Mouse (Mus musculus): Measurements from ENCODE around the gene Rab7b. TPM values are rescaled to one million over a fixed set of nuclear protein-coding genes. Genes with fewer than 3 reads are reported as not detected.

Rab7b gene
- polyA plus RNA-seq, 1 experiment from 2014 or later, result 0.50 TPM

DNA sequence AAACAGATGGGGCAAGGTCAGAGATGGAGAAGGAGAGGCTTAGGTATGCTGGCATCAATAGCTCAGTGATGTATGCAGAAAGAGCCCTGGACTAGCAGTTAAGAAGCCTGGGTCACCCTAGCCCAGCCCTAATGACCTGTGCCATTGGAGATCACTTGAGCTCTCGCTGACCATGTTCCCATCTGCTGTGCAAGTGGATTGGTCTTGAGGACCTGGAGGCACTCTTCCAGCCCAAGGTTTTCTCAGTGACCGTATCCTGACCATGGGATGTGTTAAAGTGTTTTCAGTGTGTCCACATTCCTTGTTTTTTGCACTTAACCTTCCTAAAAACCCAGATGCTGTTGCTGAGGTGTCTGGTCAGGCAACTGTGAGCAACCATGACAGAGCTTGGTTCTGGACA is 28.2 kb upstream of the Rab7b start:
- Histone ChIP-seq H3K9me3 (replicated peaks; ENCODE audit: control insufficient read depth, low read length) (no peaks in the 10 kb centered on the region), H3K36me3 (replicated peaks; ENCODE audit: control insufficient read depth, insufficient read depth, low read depth, low read length) (no peaks in the 10 kb centered on the region), H3K9ac (replicated peaks; ENCODE audit: low read length) (no peak overlapping the region), H3K4me3 (ENCODE audit: low read depth, low read length) (no peak overlapping the region), H3K27ac (replicated peaks; ENCODE audit: low read depth, low read length) (no peak overlapping the region), H3K4me1 (ENCODE audit: control insufficient read depth, insufficient read depth, low read length) (no peaks in the 10 kb centered on the region), H3K4me2 (ENCODE audit: low read depth, low read length) (no peak overlapping the region), H3K27me3 (ENCODE audit: control insufficient read depth, insufficient read depth, low read length) (no peaks in the 10 kb centered on the region)
- ATAC-seq (replicated peaks; ENCODE audit: insufficient number of reproducible peaks, low FRiP score, low TSS enrichment, low read depth), result no peak
- DNase-seq (ENCODE audit: low spot score), result no peak
- 73% methylated on average over 2 of the region's 2 CpGs for WGBS

DNA sequence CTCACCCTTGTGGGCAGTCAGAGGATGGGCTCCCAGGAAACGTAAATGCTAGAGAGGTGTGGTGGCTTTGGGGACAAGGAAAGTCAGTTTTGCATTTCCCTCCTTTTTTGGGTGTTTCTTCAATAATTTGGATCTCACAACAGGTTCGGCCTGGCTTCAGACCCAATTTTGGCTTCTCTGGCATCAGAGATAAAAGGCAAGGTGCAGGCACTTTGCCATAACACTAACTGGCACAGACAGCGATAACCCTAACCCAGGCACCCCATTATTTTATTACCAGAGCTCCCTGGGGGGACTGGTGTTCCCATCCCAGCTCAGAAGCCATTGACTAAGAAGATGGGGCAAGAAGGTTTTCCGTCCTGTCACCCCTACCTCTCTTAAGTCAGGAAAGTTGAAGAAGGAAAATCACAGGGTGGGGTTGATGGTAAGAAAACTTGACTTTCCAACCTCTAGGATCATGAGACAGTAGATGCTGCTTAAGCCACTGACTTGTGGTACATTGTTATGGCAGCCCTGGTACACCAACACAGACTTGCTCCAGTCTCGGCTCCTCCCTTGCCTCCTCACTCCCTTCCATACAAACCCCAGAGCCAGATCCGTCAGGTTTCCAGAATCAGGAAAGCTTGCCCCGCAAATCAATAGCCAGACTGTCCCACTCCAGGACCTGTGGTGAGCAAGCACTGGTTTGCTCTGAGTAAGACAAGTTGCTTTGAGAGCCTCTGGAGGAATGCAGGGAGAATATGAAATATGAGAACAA is 27.6 kb upstream of the Rab7b start:
- Histone ChIP-seq H3K9me3 (replicated peaks; ENCODE audit: control insufficient read depth, low read length) (no peaks in the 10 kb centered on the region), H3K4me3 (ENCODE audit: low read depth, low read length) (no peak overlapping the region), H3K4me2 (ENCODE audit: low read depth, low read length) (no peak overlapping the region), H3K4me1 (ENCODE audit: control insufficient read depth, insufficient read depth, low read length) (no peaks in the 10 kb centered on the region), H3K9ac (replicated peaks; ENCODE audit: low read length) (no peak overlapping the region), H3K36me3 (replicated peaks; ENCODE audit: control insufficient read depth, insufficient read depth, low read depth, low read length) (no peaks in the 10 kb centered on the region), H3K27ac (replicated peaks; ENCODE audit: low read depth, low read length) (no peak overlapping the region), H3K27me3 (ENCODE audit: control insufficient read depth, insufficient read depth, low read length) (no peaks in the 10 kb centered on the region)
- DNase-seq (ENCODE audit: low spot score) (no peak), ATAC-seq (replicated peaks; ENCODE audit: insufficient number of reproducible peaks, low FRiP score, low TSS enrichment, low read depth) (no peak)
- 79% methylated on average over 7 of the region's 7 CpGs for WGBS

GRCm38 (mm10) chr1:131661749-131662148 is 26.7 kb upstream of the Rab7b start:
- DNase-seq (ENCODE audit: low spot score) (no peak), ATAC-seq (replicated peaks; ENCODE audit: insufficient number of reproducible peaks, low FRiP score, low TSS enrichment, low read depth) (no peak)
- no peaks in the 10 kb centered on the region for H3K4me1 ChIP-seq (ENCODE audit: control insufficient read depth, insufficient read depth, low read length)
- WGBS, result 72% methylated on average over 3 of the region's 3 CpGs
- no peak overlapping the region for H3K4me2 ChIP-seq (ENCODE audit: low read depth, low read length)
- no peaks in the 10 kb centered on the region for H3K27me3 ChIP-seq (ENCODE audit: control insufficient read depth, insufficient read depth, low read length)
- no peaks in the 10 kb centered on the region for H3K9me3 ChIP-seq (replicated peaks; ENCODE audit: control insufficient read depth, low read length)
- no peak overlapping the region for H3K27ac ChIP-seq (replicated peaks; ENCODE audit: low read depth, low read length)
- H3K4me3 ChIP-seq (ENCODE audit: low read depth, low read length), result no peak overlapping the region
- no peaks in the 10 kb centered on the region for H3K36me3 ChIP-seq (replicated peaks; ENCODE audit: control insufficient read depth, insufficient read depth, low read depth, low read length)
- H3K9ac ChIP-seq (replicated peaks; ENCODE audit: low read length), result no peak overlapping the region

DNA sequence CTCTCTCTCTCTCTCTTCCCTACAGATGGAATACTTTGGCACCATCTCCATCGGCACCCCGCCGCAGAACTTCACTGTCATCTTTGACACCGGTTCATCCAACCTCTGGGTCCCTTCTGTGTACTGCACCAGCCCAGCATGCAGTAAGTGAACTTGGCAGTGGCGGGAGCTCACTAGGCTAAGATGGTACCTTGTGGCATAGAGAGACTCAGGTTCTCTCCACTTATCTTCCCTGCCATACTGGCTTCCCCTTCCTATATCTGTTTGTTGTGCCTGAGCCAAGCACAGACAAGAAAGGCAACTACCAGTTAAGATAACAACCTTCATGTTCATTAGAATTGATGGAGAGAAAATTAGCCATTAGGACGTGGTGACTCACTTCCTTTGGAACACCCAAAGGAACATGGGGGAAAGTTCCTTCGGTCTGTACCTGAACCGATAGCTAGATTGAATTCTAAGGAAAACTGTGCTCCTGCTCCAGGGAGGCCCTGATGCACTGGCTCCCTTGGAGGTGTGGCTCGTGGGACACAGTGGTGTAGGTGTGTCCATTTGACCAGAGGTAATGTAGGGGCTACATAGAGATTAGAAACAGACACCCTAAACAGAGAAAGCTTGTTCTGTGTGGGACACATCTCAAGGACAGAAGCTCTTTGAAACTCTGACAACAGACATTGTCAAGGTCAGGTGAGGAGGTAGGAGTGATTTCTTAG is 25.1 kb upstream of the Rab7b start:
- WGBS, result 86% methylated on average over 9 of the region's 9 CpGs
- H3K4me1 ChIP-seq (ENCODE audit: control insufficient read depth, insufficient read depth, low read length), result no peaks in the 10 kb centered on the region
- H3K27ac ChIP-seq (replicated peaks; ENCODE audit: low read depth, low read length), result no peak overlapping the region
- no peaks in the 10 kb centered on the region for H3K9me3 ChIP-seq (replicated peaks; ENCODE audit: control insufficient read depth, low read length)
- no peak overlapping the region for H3K4me2 ChIP-seq (ENCODE audit: low read depth, low read length)
- H3K4me3 ChIP-seq (ENCODE audit: low read depth, low read length), result no peak overlapping the region
- H3K27me3 ChIP-seq (ENCODE audit: control insufficient read depth, insufficient read depth, low read length), result no peaks in the 10 kb centered on the region
- ATAC-seq (replicated peaks; ENCODE audit: insufficient number of reproducible peaks, low FRiP score, low TSS enrichment, low read depth) (no peak), DNase-seq (ENCODE audit: low spot score) (no peak)
- H3K9ac ChIP-seq (replicated peaks; ENCODE audit: low read length), result no peak overlapping the region
- H3K36me3 ChIP-seq (replicated peaks; ENCODE audit: control insufficient read depth, insufficient read depth, low read depth, low read length), result no peaks in the 10 kb centered on the region

GRCm38 (mm10) chr1:131664136-131664535 is 24.4 kb upstream of the Rab7b start:
- Histone ChIP-seq H3K9ac (replicated peaks; ENCODE audit: low read length) (no peak overlapping the region), H3K4me2 (ENCODE audit: low read depth, low read length) (no peak overlapping the region), H3K4me3 (ENCODE audit: low read depth, low read length) (no peak overlapping the region), H3K36me3 (replicated peaks; ENCODE audit: control insufficient read depth, insufficient read depth, low read depth, low read length) (no peaks in the 10 kb centered on the region), H3K9me3 (replicated peaks; ENCODE audit: control insufficient read depth, low read length) (no peaks in the 10 kb centered on the region), H3K27me3 (ENCODE audit: control insufficient read depth, insufficient read depth, low read length) (no peaks in the 10 kb centered on the region), H3K27ac (replicated peaks; ENCODE audit: low read depth, low read length) (no peak overlapping the region), H3K4me1 (ENCODE audit: control insufficient read depth, insufficient read depth, low read length) (no peaks in the 10 kb centered on the region)
- ATAC-seq (replicated peaks; ENCODE audit: insufficient number of reproducible peaks, low FRiP score, low TSS enrichment, low read depth), result no peak
- DNase-seq (ENCODE audit: low spot score), result no peak
- WGBS, result 80% methylated on average over 5 of the region's 5 CpGs

GRCm38 (mm10) chr1:131665886-131666285 is 22.6 kb upstream of the Rab7b start:
- Histone ChIP-seq H3K9me3 (replicated peaks; ENCODE audit: control insufficient read depth, low read length) (no peaks in the 10 kb centered on the region), H3K9ac (replicated peaks; ENCODE audit: low read length) (no peak overlapping the region), H3K27ac (replicated peaks; ENCODE audit: low read depth, low read length) (no peak overlapping the region), H3K27me3 (ENCODE audit: control insufficient read depth, insufficient read depth, low read length) (no peaks in the 10 kb centered on the region), H3K36me3 (replicated peaks; ENCODE audit: control insufficient read depth, insufficient read depth, low read depth, low read length) (no peaks in the 10 kb centered on the region), H3K4me2 (ENCODE audit: low read depth, low read length) (no peak overlapping the region), H3K4me3 (ENCODE audit: low read depth, low read length) (no peak overlapping the region), H3K4me1 (ENCODE audit: control insufficient read depth, insufficient read depth, low read length) (no peaks in the 10 kb centered on the region)
- ATAC-seq (replicated peaks; ENCODE audit: insufficient number of reproducible peaks, low FRiP score, low TSS enrichment, low read depth) (no peak), DNase-seq (ENCODE audit: low spot score) (no peak)
- 85% methylated on average over 1 of the region's 1 CpGs for WGBS

DNA sequence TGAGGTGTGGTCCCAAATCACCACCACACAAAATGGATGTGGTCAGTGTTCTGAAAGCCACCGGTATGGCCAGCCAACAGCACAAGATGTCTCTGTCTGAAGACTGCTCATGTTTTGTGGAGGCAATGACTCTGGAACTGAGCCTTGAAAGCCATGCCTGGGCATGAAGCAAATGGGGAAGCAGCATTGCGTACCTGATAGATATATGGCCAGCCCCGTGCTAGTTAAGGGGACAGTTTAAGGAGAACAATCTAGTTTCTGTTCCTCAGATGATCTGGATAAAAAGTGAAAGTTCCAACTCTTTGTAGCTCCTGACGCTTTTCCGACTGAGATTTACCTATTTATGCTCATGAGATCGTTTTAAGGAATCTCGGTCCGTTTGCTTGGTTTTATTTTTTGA is 17.4 kb upstream of the Rab7b start:
- Histone ChIP-seq H3K9me3 (replicated peaks; ENCODE audit: control insufficient read depth, low read length) (no peaks in the 10 kb centered on the region), H3K4me1 (ENCODE audit: control insufficient read depth, insufficient read depth, low read length) (no peaks in the 10 kb centered on the region), H3K36me3 (replicated peaks; ENCODE audit: control insufficient read depth, insufficient read depth, low read depth, low read length) (no peaks in the 10 kb centered on the region), H3K27me3 (ENCODE audit: control insufficient read depth, insufficient read depth, low read length) (no peaks in the 10 kb centered on the region), H3K4me3 (ENCODE audit: low read depth, low read length) (no peak overlapping the region), H3K4me2 (ENCODE audit: low read depth, low read length) (no peak overlapping the region), H3K9ac (replicated peaks; ENCODE audit: low read length) (no peak overlapping the region), H3K27ac (replicated peaks; ENCODE audit: low read depth, low read length) (no peak overlapping the region)
- 88% methylated on average over 8 of the region's 8 CpGs for WGBS
- DNase-seq (ENCODE audit: low spot score) (no peak), ATAC-seq (replicated peaks; ENCODE audit: insufficient number of reproducible peaks, low FRiP score, low TSS enrichment, low read depth) (no peak)

- Histone ChIP-seq H3K4me3 (ENCODE audit: low read depth, low read length) (no peak overlapping the region), H3K4me2 (ENCODE audit: low read depth, low read length) (no peak overlapping the region), H3K9ac (replicated peaks; ENCODE audit: low read length) (no peak overlapping the region), H3K27me3 (ENCODE audit: control insufficient read depth, insufficient read depth, low read length) (no peaks in the 10 kb centered on the region), H3K4me1 (ENCODE audit: control insufficient read depth, insufficient read depth, low read length) (no peaks in the 10 kb centered on the region), H3K27ac (replicated peaks; ENCODE audit: low read depth, low read length) (no peak overlapping the region), H3K9me3 (replicated peaks; ENCODE audit: control insufficient read depth, low read length) (no peaks in the 10 kb centered on the region), H3K36me3 (replicated peaks; ENCODE audit: control insufficient read depth, insufficient read depth, low read depth, low read length) (no peaks in the 10 kb centered on the region)
- no peak for DNase-seq (ENCODE audit: low spot score)
- ATAC-seq (replicated peaks; ENCODE audit: insufficient number of reproducible peaks, low FRiP score, low TSS enrichment, low read depth), result no peak
- 84% methylated on average over 7 of the region's 7 CpGs for WGBS
Observed at GRCm38 (mm10) chr1:131672361-131672760, 16.1 kb upstream of the Rab7b start.
